Mouse (Mus musculus) embryonic facial prominence, embryonic 15.5 days (tissue): ENCODE data around the gene Gm11127. TPM values are rescaled to one million over a fixed set of nuclear protein-coding genes. Genes with fewer than 3 reads are reported as not detected.
A peak's percentile ranks its signal among the peaks of the same experiment; 100 is the strongest.
"Not testable (repeated sequence)": the region's sequence is repeated elsewhere in the genome, so short reads cannot be mapped to it uniquely, and the experiment has no call there.

Experiments
- ATAC-seq: fragments of 200-750 bp; cut with Nextera tagmentation; 2 replicates; pipeline ENCODE4 v1.8.0; 2017; ENCODE audit warnings: low read depth, moderate TSS enrichment; ENCODE audit not compliant: insufficient number of reproducible peaks, low FRiP score, low TSS enrichment
- H3K27ac ChIP-seq: fragments of 300-500 bp; sonication (generic); replicated peaks from 2 replicates; pipeline ENCODE4 v1.5.1; 2015; ENCODE audit warnings: mild to moderate bottlenecking, inconsistent platforms
- H3K27me3 ChIP-seq: fragments of 300-500 bp; sonication (generic); 2 replicates; pipeline ENCODE4 v1.6.1; 2015; ENCODE audit warnings: inconsistent platforms
- H3K36me3 ChIP-seq: fragments of 300-500 bp; sonication (generic); 2 replicates; pipeline ENCODE4 v1.6.1; 2015; ENCODE audit warnings: mild to moderate bottlenecking, inconsistent platforms
- H3K4me1 ChIP-seq: fragments of 300-500 bp; sonication (generic); 2 replicates; pipeline ENCODE4 v1.6.1; 2015; ENCODE audit warnings: inconsistent platforms
- H3K4me2 ChIP-seq: fragments of 300-500 bp; sonication (generic); replicated peaks from 2 replicates; pipeline ENCODE4 v1.6.1; 2015; ENCODE audit warnings: mild to moderate bottlenecking, inconsistent platforms
- H3K4me3 ChIP-seq: fragments of 300-500 bp; sonication (generic); replicated peaks from 2 replicates; pipeline ENCODE4 v1.5.1; 2015; ENCODE audit warnings: mild to moderate bottlenecking, inconsistent platforms
- H3K9ac ChIP-seq: fragments of 300-500 bp; sonication (generic); 2 replicates; pipeline ENCODE4 v1.6.1; 2015; ENCODE audit warnings: inconsistent platforms
- H3K9me3 ChIP-seq: fragments of 300-500 bp; sonication (generic); replicated peaks from 2 replicates; pipeline ENCODE4 v1.6.1; 2016; ENCODE audit warnings: inconsistent platforms
- WGBS: fragments of 180-500 bp; shearing (Covaris S2); methylation state at CpG from one replicate; pipeline ENCODE4 v1.1.7; 2015; 5-methylcytosine and 5-hydroxymethylcytosine counted together
- polyA plus RNA-seq: library from polyadenylated mRNA; unstranded; fragments of >200 nt; fragmentation: Nextera tagmentation; extraction: Ambion mirVana; gene quantifications from 2 replicates; pipeline ENCODE4 v1.2.1, GENCODE M21; 2015

Gm11127 gene
- polyA plus RNA-seq = 0.12 TPM in 1 of 2 replicates, not detected in the other

- not testable (repeated sequence) for H3K36me3 ChIP-seq, ATAC-seq, H3K9me3 ChIP-seq, H3K9ac ChIP-seq, H3K4me3 ChIP-seq, H3K27me3 ChIP-seq, H3K4me1 ChIP-seq, H3K27ac ChIP-seq, H3K4me2 ChIP-seq
- WGBS = 58% methylated on average over 1 of the region's 1 CpGs
These were observed at the start of gene Gm11127 for GRCm38 (mm10) chr17:36058362-36058761. Gene Gm11127, minus strand, starts transcription at chr17:36058371.

GRCm38 (mm10) chr17:36102091-36102490 lies 43.9 kb upstream of the Gm11127 start:
- not testable (repeated sequence) for H3K4me1 ChIP-seq, H3K27me3 ChIP-seq, H3K36me3 ChIP-seq, H3K9me3 ChIP-seq, H3K4me2 ChIP-seq, ATAC-seq, H3K27ac ChIP-seq, H3K4me3 ChIP-seq, H3K9ac ChIP-seq
- WGBS = 88% methylated on average over 12 of the region's 12 CpGs

- H3K9me3 ChIP-seq, H3K4me1 ChIP-seq, ATAC-seq, H3K36me3 ChIP-seq, H3K9ac ChIP-seq, H3K27me3 ChIP-seq, H3K27ac ChIP-seq, H3K4me3 ChIP-seq, H3K4me2 ChIP-seq: not testable (repeated sequence)
- 42% methylated on average over 2 of the region's 2 CpGs for WGBS
These were observed 41.4 kb upstream of the Gm11127 start for GRCm38 (mm10) chr17:36099603-36100002.

DNA sequence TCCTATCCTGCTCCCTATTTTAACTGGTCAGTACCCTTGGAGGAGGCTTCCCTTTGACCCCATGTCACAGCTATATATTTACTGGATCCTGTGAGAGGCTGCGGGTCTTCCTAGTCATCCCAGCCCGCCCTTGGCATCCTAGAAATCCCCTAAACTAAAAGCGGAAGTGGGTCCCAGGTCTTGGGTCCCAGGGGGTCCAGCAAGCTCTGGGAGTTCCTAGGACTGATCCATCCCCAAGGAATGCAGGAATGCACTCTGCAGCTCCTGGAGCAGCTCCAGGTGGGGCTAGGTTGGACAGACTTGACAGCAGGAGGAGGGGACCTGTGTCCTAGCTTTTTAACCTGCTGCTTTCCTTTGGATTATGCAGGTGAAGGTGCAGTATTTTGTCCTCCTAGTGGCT lies 35.8 kb upstream of the Gm11127 start:
- no peaks in the 10 kb centered on the region for H3K36me3 ChIP-seq
- H3K4me2 ChIP-seq = no peak overlapping the region
- H3K4me3 ChIP-seq = no peak overlapping the region
- no peak overlapping the region for H3K27ac ChIP-seq
- H3K27me3 ChIP-seq = peaks cover 5% of the 10 kb centered on the region; the same call in 1 of the 2 replicates
- 15% methylated on average over 3 of the region's 3 CpGs for WGBS
- no peak overlapping the region for H3K9ac ChIP-seq
- no peaks in the 10 kb centered on the region for H3K4me1 ChIP-seq
- no peak for ATAC-seq
- H3K9me3 ChIP-seq = no peaks in the 10 kb centered on the region

- not testable (repeated sequence) for ATAC-seq, H3K4me1 ChIP-seq, H3K9me3 ChIP-seq, H3K4me2 ChIP-seq, H3K9ac ChIP-seq, H3K27ac ChIP-seq, H3K36me3 ChIP-seq, H3K27me3 ChIP-seq, H3K4me3 ChIP-seq
These were observed 34.3 kb upstream of the Gm11127 start for GRCm38 (mm10) chr17:36092520-36092919.

- not testable (repeated sequence) for H3K9ac ChIP-seq, H3K27ac ChIP-seq, H3K36me3 ChIP-seq, H3K4me2 ChIP-seq, H3K9me3 ChIP-seq, ATAC-seq, H3K27me3 ChIP-seq, H3K4me1 ChIP-seq, H3K4me3 ChIP-seq
- WGBS = no CpG with 5 or more reads among the region's 2 CpGs
These were observed 33.8 kb upstream of the Gm11127 start for GRCm38 (mm10) chr17:36091933-36092332.

GRCm38 (mm10) chr17:36085976-36086375 lies 27.8 kb upstream of the Gm11127 start:
- WGBS = 42% methylated on average over 1 of the region's 1 CpGs
- not testable (repeated sequence) for H3K4me2 ChIP-seq, H3K9ac ChIP-seq, ATAC-seq, H3K36me3 ChIP-seq, H3K4me3 ChIP-seq, H3K9me3 ChIP-seq, H3K27ac ChIP-seq
- Histone ChIP-seq H3K27me3 (peaks cover 32% of the 10 kb centered on the region), H3K4me1 (peaks cover 14% of the 10 kb centered on the region)

GRCm38 (mm10) chr17:36083870-36084451 lies 25.8 kb upstream of the Gm11127 start:
- no peaks in the 10 kb centered on the region for H3K36me3 ChIP-seq
- H3K9ac ChIP-seq = peak overlapping the region; percentile 13; the same call in 1 of the 2 replicates
- peak overlapping the region; percentile 93 for H3K4me2 ChIP-seq
- peaks cover 14% of the 10 kb centered on the region for H3K4me1 ChIP-seq
- WGBS = 1% methylated on average over 42 of the region's 42 CpGs
- no peaks in the 10 kb centered on the region for H3K9me3 ChIP-seq
- H3K4me3 ChIP-seq = peak overlapping the region; percentile 48
- H3K27ac ChIP-seq = no peak overlapping the region
- no peak for ATAC-seq
- H3K27me3 ChIP-seq = peaks cover 32% of the 10 kb centered on the region

DNA sequence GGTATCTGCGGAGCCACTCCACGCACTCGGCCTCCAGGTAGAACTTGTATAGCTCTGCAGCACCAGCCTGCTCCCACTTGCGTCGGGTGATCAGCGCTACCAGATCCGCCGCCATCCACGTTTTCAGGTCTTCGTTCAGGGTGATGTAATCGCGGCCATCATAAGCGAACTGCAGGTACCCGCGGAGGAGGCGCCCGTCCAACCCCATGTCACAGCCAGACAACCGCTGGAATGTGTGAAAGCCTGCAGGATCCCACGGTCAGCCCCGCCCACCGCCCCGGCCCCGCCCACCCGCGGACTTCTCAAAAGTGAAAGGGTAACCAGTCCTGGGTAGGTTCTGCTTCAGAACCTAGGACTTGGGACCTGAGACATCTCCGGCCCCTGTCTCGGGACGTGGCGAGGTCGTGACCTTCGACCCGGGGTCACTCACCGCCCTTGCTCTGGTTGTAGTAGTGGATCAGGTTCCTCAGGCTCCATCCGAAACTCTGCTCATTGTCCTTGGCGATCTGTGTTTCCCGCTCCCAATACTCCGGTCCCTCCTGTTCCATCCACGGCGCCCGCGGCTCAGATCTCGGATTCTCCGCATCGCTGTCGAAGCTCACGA lies 25.2 kb upstream of the Gm11127 start:
- Histone ChIP-seq H3K4me2 (peak overlapping the region; percentile 93), H3K27ac (no peak overlapping the region), H3K4me3 (peak overlapping the region; percentile 48), H3K9me3 (no peaks in the 10 kb centered on the region), H3K9ac (peak overlapping the region; percentile 13; the same call in 1 of the 2 replicates), H3K4me1 (peaks cover 14% of the 10 kb centered on the region), H3K27me3 (peaks cover 32% of the 10 kb centered on the region), H3K36me3 (no peaks in the 10 kb centered on the region)
- peak; percentile 39; the same call in 1 of the 2 replicates for ATAC-seq
- under 1% methylated on average over 46 of the region's 46 CpGs for WGBS

- peaks cover 32% of the 10 kb centered on the region for H3K27me3 ChIP-seq
- not testable (repeated sequence) for H3K27ac ChIP-seq, H3K36me3 ChIP-seq, H3K9ac ChIP-seq, H3K9me3 ChIP-seq, ATAC-seq
- peak overlapping the region; percentile 48 for H3K4me3 ChIP-seq
- H3K4me1 ChIP-seq = peaks cover 14% of the 10 kb centered on the region
- H3K4me2 ChIP-seq = peak overlapping the region; percentile 93
- 19% methylated on average over 6 of the region's 6 CpGs for WGBS
These were observed 24.5 kb upstream of the Gm11127 start for GRCm38 (mm10) chr17:36082519-36083232.

- not testable (repeated sequence) for H3K4me3 ChIP-seq, H3K4me2 ChIP-seq, H3K9me3 ChIP-seq, H3K9ac ChIP-seq, H3K36me3 ChIP-seq, H3K27ac ChIP-seq, ATAC-seq
- H3K27me3 ChIP-seq = peaks cover 32% of the 10 kb centered on the region
- H3K4me1 ChIP-seq = peaks cover 14% of the 10 kb centered on the region
These were observed 23.7 kb upstream of the Gm11127 start for GRCm38 (mm10) chr17:36081901-36082300.
